Mouse (Mus musculus) heart, postnatal 25 days (tissue): ENCODE results near the gene Susd6. TPM values are rescaled to one million over a fixed set of nuclear protein-coding genes. Genes with fewer than 3 reads are reported as not detected.
"Not testable (repeated sequence)": the region's sequence is repeated elsewhere in the genome, so short reads cannot be mapped to it uniquely, and the experiment has no call there.

Experiments used
- DNase-seq: peaks from one replicate; pipeline ENCODE4 v3.0.0; 2022; ENCODE audit warnings: low spot score
- intact Hi-C: fragments of 180-260 bp; cut with DNase I; formaldehyde crosslinking; loops from one replicate; pipeline ENCODE4 v1.15.1; 2025
- total RNA-seq, 2 experiments: library from RNA; stranded (reverse); gene quantifications; 2 replicates each; pipeline ENCODE4 v1.2.3; 2021

Gene Susd6
- total RNA-seq, 2 experiments from 2014 or later: 62.5 to 69.1 TPM

DNA sequence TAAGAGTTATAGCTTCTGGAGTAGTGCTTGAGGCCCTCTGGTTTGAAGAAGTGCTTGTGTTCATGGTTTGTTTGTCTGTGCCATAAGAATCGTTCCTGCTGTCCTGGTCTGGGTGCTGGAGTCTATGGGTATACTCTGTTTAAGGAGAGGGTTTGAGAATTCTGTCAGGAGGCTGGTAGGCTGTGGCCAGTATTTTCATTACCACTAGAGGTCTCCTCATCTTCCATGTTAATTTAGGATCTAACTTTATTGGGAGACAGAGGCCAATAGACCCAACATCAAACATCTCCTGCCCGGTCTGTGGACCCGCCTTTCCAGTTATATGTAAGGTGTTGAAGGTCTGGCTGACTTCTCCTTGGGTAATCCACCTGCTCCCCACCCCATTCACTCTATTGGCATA, 7.4 kb upstream of the Susd6 start:
- intact Hi-C loops: no loop called here

DNA sequence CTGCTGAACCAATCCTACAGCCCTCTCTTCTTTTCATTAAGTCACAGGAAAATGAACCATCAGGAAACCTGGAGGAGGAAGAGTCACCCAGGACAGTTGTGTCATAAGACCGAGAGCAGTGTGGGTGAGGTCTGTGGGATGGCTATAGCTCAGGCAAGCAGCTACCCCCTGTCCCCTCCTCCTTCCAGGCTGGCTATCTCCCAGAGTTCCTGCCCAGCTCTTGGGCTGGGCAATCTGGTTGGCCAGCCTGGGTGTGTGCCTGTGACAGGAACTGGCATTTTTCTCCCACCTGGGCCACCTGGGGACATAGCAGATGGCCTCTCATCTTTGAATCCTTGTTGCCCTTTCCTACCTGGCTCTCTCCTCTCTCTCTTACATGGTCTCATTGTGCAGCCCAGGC, 6.4 kb upstream of the Susd6 start:
- DNase-seq: no peak
- intact Hi-C loops: no loop called here

More for the DNA sequence above, 7.4 kb upstream of the Susd6 start:
- no peak for DNase-seq

DNA sequence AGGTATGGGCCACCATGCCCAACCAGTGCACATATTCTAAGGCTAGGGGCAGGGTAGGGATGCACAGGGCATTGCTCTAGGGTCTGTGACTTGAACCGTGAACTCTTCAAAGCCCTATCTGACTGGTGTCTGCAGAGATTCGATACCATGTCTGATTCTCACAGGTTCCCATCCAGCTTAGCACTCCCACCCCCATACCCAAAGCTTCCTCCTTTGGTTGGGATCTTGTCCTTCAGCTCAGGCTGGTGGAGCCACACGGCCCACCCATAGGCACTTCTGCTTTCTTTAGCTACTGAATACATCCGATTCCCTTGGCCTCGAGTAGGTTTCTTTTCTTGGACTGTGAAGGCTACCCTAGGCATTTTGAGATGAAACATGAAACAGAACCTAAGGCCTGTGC, 5.3 kb upstream of the Susd6 start:
- DNase-seq: no peak
- intact Hi-C loops: loop anchor here (5.0 kb wide), 1 partner anchor 107 kb away; no protein-coding TSS in a partner anchor

DNA sequence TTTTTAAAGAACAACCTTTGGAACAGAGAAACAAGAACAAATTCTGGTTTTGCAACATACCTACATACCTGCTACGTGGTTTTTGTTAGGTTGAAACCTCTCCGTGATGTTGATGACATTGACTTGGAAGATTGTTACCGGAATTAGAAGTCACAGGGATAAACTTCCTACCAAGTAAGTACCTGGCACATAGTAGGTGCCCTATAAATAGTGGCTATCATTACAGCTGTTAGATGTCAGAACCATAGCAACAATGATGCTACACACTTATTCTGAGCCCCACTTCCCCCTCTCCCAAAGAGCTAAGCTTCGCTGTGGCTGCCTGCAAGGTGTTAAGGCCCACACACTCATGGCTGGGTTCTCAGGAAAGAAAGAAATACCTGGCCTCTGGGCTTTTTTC, 4.7 kb upstream of the Susd6 start:
- intact Hi-C loops: loop anchor here (5.0 kb wide), 1 partner anchor 107 kb away; no protein-coding TSS in a partner anchor
- DNase-seq: no peak

DNA sequence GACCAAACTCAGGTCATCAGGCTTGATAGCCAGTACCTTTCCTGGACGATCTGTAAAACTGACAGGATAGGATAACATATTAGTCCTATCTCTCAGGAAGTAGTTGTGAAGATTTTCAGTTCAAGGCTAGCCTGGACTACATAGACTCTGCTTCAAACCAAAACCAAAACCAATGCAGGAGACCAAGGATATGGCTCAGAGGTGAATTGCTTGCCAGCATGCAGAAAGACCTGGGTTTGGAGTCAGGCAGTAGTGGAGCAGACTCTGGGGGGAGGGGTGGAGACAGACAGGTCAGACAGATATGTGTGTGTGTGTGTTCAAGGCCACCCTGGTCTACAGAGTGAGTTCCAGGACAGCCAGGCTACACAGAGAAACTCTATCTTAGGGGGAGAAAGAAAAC, 3.7 kb upstream of the Susd6 start:
- intact Hi-C loops: loop anchor here (5.0 kb wide), 1 partner anchor 106 kb away; no protein-coding TSS in a partner anchor
- no peak for DNase-seq

DNA sequence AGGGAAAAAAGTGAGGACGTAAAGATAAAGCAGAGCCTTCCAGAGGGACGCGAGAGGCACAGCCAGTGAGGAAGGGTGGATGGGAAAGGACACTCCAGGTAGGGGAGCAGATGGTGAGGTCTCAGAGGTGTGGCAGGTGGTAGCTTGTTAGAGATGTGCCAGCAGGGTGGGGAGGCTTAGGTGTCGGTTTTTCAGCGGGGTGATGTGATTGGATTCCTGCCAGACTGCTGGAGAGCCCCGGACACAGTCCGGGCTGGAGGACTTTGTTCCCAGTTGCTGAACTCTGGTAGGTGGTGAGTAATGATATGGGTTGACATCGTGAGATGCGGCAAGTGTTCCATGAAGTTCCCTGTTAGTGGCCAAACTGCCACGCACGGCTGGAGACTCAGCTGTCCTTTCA, 2.7 kb upstream of the Susd6 start:
- intact Hi-C loops: loop anchor here (5.0 kb wide), 1 partner anchor 105 kb away; no protein-coding TSS in a partner anchor
- DNase-seq: no peak

DNA sequence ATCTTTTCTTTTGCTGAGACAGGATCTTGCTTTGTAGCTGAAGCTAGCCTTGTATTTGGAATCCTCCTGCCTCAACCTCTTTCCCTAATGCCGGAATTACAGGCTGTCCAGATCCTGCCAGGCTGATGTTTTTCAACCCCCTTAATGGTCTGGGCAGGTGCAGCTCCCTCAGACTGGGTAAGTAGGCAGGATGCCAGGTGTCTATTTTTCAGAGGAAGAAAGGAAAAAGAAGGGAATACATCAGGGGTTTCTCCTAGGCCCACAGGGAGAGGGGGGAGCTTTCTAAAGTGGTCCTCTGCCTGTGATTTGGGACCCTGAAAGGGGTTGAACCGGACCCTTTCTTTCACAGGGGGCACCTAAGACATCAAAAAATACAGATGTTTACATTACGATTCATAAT, 2.1 kb upstream of the Susd6 start:
- DNase-seq: no peak
- intact Hi-C loops: loop anchor here (5.0 kb wide), 1 partner anchor 104 kb away; no protein-coding TSS in a partner anchor

DNA sequence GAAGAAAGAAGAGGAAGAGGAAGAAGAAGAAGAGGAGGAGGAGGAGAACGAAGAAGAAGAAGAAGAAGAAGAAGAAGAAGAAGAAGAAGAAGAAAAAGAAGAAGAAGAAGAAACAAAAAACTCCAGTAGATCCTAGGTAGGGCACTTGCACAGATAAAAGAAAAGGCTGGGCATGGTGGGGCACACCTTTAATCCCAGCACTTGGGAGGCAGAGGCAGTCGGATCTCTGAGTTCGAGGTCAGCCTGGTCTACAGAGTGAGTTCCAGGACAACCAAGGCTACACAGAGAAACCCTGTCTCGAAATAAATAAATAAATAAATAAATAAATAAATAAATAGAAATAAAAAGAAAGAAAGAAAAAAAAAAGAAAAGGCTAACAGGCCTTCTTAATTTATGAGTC, 1.0 kb upstream of the Susd6 start:
- not testable (repeated sequence) for DNase-seq
- intact Hi-C loops: loop anchor here (5.0 kb wide), 1 partner anchor 103 kb away; no protein-coding TSS in a partner anchor

DNA sequence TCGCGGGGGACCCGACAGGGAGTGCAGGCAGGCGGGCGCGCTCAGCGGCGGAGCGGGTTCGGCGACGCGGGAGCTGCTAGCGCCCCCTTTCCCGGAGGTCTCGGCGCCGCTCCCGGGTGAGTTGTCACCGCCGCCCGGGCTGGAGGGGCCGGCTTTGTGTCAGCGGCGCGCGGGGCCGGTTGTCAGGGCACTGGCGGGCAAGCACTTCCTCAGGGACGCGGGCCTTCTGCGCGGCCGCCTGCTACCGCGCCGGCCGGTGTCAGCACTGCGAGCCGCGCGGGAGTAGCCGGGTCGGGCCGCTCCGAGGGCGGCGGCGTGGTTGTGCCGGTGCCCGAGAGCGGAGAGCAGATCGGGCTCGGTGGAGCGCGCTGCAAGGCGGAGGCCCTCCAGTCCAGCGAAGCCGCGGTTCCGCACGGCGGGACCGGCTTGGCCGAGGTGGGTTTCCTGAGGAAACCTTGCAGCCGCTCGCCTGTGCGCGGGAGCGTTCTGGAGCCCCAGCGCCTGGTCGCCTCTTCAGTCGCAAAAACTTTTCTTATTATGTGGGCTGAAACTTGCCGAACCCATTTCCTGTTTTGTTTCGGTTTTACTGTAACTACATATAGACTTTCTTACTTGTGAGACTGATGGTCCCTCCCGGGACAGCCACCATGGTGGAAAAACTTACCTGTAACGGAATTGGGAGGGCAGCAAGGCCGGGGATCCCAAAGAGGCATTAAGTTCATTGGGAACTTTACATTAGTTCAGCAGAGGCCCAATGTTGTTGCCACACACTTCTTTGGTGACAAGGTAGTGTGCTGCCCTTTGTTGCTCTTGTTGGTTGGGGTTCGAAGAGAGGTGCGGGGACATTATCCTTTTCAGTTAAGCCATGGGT, 625 bp downstream of the Susd6 start:
- intact Hi-C loops: loop anchor here (5.0 kb wide), 1 partner anchor 41 kb away; no protein-coding TSS in a partner anchor
- no peak for DNase-seq

DNA sequence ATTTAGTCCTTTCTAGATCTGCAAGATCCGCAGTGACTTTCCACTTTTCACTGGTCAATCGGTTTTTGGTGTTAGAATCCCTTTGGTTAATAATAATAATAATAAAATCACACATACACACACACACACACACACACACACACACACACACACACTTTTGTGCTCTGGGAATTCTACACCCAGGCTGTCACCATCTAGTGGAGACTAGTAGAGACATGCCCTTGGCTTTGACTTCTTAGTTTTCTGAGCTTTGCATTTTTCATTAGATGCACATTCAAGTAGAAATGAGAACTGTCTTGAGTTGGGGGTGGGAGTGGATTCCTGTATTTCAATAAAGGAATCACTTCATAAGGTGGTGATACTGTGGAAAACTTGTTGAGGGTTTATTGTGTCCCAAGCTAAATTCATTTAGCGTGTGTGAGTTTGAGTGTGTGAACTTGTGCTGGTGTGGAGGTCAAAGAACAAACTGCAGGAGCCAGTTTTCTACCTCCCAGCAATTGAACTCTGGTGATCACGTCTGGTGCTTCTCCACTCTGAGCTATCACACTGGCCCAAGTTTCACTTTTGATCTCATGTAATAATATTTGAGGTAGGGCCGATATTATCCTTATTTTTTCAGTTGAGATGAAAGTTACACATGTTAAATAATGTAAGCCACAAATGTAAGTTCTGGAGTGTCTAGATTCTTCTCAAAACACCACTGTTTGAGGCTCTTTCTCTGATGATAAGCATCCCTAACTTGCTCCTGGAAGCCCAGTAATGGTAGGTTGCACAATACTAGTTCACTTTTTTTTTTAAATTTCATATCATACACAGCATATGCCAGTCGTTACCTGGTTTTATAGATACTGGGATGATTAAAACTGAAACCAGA, 1.5 kb downstream of the Susd6 start:
- no peak for DNase-seq
- intact Hi-C loops: loop anchor here (2.0 to 5.0 kb wide), 2 partner anchors 19 to 40 kb away; no protein-coding TSS in a partner anchor

DNA sequence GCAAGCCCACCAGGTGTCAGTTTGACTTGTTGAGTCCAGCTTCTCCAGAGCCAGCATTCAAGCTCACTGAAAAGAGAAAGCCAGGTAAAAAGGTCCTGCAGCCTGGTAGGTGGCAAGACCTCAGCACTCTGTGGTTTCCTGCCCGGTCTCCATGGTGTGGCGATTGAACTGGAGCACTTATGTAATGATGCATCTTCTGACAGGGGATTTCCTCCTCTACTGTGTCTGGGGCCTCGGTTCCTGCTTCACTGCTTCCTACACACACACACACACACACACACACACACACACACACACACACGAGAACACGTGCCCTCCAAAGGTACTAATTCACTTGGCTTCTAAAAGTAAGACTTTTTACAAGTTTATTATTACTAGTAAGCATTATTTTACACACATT, 2.6 kb downstream of the Susd6 start:
- DNase-seq: no peak
- intact Hi-C loops: loop anchor here (2.0 to 5.0 kb wide), 2 partner anchors 18 to 39 kb away; no protein-coding TSS in a partner anchor

DNA sequence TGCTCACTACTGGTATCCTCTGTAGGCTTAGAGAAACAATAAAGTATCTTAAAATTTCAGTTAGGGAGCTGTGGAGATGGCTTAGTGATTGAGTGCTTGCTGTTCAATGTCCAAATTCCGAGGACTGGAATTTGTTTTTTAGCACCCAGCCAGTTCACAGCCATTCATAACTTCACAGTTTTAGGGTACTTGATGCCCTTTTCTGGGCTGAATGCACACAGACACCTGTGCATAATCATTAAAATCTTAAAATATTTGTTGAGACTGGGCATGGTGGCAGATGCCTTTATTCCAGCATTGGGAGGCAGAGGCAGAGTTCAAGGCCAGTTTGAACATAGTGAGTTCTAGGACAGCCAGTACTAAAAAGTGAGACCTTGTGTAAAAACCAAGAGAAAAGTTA, 3.2 kb downstream of the Susd6 start:
- no peak for DNase-seq
- intact Hi-C loops: loop anchor here (2.0 to 5.0 kb wide), 2 partner anchors 17 to 39 kb away; no protein-coding TSS in a partner anchor

DNA sequence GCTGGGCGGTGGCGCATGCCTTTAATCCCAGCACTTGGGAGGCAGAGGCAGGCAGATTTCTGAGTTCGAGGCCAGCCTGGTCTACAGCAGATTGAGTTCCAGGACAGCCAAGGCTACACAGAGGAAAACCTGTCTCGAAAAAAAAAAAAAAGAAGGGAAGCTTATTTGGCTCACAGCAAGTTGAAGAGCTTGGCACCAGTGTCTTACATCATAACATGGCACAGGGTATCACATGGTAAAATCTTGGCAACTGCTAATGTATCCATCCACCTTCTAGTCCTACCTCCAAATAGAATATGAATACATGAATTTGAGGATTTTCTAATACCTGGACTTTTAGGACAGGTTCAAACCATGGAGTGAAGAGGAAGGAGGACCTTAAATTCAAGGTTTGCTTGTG, 4.2 kb downstream of the Susd6 start:
- intact Hi-C loops: loop anchor here (5.0 kb wide), 1 partner anchor 38 kb away; no protein-coding TSS in a partner anchor
- no peak for DNase-seq

DNA sequence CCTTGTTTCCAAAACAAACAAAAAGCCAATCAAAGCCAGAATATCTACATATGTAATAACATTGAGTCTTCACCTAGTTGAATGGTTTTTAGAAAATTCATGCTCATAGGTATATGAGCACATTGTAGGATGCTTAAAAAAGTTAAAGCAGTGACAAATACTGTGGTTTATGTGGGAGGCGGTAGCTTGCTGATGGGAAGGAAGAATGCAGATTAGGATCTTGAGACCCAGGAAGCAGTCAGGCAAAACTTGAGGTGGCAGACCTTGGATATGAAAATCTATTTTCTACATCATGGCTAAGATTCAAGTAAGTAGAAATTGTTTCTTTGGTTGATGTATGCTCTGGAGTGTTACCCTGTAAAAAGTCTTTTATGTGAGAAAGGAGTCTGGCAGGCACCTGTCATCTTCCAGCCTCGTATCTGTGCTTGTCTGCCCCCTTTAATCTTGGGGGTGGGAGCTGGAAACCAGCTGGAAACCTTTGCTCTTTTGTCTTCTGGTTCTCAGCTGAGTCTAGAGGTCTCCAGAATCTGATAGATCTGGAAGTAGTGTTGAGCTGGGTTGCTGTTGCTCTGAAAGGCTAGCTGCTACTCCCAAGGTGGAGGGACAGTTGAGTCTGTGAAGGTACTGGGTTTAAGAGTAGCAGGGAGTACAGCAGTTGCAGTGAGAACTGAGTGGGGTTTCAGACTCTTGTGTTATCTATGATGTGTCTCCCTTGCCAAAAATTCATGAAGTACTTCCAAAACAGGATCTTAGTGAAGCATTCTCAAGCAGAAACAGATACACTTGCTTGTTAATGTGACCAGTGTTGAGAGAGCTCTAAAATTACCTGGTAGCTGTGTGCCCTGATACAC, 4.8 kb downstream of the Susd6 start:
- intact Hi-C loops: loop anchor here (5.0 kb wide), 1 partner anchor 37 kb away; no protein-coding TSS in a partner anchor
- no peak for DNase-seq

DNA sequence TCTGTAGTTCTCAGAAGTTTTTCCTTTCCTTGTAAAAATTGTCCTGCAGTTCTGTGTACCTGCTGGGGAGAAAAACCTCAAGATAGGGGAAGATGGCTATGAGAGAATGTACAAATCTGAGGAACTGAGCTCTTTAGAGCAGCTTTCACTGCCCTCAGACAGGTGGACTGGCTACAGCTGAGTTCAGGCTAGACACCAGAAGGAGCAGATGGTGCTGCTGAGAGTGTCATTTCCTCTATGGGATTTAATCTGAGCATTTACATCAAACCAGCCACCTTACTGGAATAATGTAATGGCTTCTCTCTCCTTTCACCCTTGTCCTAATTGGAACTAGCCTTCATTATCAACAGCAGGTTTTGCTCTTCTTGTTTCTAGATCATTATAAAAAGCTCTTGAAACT, 8.0 kb downstream of the Susd6 start:
- no peak for DNase-seq
- intact Hi-C loops: no loop called here

DNA sequence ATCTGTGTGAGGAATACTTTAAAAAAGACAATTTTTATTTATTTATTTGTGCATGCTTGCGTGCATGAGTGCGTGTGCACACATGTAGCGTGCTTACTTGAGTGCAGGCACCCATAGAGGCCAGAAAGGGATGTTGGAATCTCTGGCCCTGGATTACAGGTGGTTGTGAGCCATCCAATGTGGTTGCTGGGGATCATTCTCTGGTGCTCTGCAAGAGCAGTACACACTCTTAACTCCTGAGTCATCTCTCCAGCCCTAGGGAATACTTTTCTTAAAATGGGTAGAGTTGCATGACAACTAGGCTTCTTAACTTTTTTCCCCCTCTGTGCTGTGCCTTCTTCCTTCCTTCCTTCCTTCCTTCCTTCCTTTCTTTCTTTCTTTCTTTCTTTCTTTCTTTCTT, 9.8 kb downstream of the Susd6 start:
- intact Hi-C loops: no loop called here
- DNase-seq: no peak

DNA sequence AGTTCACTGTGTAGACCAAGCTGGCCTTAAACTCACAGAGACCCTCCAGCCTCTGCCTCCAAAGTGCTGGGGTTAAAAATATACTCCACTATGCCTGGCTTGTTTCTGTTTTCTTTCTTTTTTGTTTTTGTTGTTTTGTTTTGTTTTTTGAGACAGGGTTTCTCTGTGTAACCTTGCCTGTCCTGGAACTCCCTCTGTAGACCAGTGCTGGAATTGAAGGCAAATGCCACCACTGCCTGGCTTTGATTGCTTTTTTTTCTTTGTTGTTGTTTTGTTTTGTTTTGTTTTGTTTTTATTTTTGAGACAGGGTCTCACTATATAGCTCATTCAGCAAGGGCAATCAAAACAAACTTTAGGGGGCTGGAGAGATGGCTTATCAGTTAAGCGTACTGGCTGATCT, 11.1 kb downstream of the Susd6 start:
- no peak for DNase-seq
- intact Hi-C loops: no loop called here

DNA sequence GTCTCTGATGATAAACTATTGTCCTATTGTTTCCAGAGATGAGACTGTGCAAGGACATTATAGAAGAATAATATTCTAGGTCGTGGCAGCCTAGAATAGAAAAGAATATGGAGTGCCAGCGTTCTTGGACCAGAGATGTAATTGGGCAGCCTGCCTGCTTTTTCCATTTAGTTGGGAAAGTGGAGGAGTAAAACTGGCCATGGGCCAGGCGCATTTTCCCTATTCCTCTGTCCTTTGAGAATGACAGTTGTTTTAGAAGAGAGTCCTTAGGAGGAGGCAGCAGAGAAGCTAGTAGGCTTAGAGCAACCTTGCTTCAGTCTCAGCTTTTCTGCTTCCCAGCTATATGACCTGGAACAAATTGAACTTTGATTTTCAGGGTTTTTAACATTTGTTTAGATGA, 13.6 kb downstream of the Susd6 start:
- no peak for DNase-seq
- intact Hi-C loops: no loop called here

DNA sequence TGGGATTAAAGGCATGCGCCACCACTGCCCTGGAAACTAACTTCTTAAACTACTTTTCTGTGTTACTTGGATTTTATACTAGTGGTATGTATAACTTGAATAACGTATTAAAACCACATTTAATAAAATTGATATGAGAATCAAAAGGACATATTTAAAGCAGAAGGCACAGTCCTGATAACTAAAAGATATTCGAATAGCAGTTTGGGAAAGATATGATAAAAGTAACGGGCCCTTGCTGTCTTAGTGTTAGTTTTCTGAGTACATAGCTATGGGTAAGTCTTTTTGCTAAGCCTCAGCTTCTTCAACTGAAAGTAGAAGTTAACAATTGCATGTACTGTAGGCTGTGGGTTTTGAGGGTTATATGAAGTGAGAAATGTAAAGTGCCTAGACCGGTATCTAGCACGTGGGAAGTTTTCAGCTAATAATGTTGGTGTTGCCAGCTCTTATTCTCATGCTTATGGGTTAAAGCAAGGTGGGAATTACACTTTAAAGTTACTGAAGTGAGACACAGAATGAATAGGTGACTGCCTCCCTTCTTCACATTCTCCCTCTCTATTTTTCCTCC, 14.6 kb downstream of the Susd6 start:
- no peak for DNase-seq
- intact Hi-C loops: no loop called here
